Mouse (Mus musculus) liver, postnatal 0 days (tissue): ENCODE data around the gene Mrpl48.

Experiments used
- CTCF ChIP-seq: sonication (generic); IDR thresholded peaks from 2 replicates; pipeline ENCODE4 v1.5.1; 2016; ENCODE audit warnings: antibody characterized with exemption, low read depth
- EP300 ChIP-seq: IDR thresholded peaks from 2 replicates; pipeline ENCODE4 v1.6.1; 2016; ENCODE audit warnings: antibody characterized with exemption, low read depth, mild to moderate bottlenecking

DNA sequence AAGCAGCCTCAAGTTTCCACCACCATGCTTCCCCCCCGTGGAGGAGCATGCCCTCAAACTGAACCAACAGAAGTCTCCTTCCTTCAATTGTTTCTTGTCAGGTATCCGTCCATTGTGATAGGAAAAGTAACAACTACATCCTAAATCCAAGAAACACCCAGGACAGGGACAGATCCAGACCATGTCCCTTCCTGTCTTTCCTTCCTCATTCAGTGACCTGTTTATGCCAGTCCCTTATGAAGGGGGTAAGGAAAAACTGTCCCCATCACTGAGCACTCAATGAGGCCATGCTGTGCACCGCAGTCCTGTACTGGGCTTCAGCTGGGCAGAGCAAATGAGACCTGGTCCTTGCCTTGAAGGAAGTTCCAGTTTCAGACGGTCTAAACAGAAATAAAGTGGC, 41.0 kb upstream of the Mrpl48 start:
- no peak for TF ChIP-seq CTCF
- no peak for TF ChIP-seq EP300
